Mouse (Mus musculus): ENCODE data around the gene Ccr10. TPM values are rescaled to one million over a fixed set of nuclear protein-coding genes. Genes with fewer than 3 reads are reported as not detected.
"Not testable (repeated sequence)": the region's sequence is repeated elsewhere in the genome, so short reads cannot be mapped to it uniquely, and the experiment has no call there.

The Ccr10 gene
- total RNA-seq, 2 experiments from 2014 or later: 0.07 TPM; not detected in 1

DNA sequence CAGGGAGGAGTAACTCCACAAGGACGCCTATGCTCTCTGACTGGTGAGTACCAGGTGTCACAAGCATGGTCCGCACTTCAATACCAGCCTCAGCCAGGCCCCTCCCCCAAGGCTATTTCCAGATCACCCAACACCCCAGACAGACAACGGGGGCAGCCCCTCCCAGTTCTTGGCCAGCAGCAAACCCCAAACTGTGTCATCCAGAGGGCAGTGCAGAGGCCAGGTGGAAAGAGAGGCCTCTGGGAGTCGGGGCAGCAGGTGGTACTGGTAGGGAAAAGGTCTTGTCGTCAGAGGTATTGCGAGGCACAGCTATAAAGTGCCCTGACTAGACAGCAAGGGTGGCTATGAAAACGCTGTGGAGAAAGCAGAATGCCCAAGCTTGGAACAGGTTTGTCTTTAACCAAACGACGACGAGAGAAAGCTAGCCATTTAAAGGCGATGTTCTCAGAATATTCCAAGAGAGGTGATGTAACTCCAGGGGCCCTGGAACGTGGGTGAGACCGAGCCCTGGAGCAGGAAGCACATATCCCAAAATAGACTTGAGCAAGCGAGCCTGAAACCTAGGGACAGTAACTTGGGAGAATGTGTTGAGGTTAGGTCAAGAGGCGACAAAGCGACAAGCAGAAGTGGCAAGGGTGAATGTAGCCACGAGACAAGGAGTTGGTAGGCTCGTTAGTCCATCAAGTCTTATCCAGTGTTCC is 45.0 kb downstream of the Ccr10 start:
- no peak for ATAC-seq (ENCODE audit: poor library complexity, severe bottlenecking)

DNA sequence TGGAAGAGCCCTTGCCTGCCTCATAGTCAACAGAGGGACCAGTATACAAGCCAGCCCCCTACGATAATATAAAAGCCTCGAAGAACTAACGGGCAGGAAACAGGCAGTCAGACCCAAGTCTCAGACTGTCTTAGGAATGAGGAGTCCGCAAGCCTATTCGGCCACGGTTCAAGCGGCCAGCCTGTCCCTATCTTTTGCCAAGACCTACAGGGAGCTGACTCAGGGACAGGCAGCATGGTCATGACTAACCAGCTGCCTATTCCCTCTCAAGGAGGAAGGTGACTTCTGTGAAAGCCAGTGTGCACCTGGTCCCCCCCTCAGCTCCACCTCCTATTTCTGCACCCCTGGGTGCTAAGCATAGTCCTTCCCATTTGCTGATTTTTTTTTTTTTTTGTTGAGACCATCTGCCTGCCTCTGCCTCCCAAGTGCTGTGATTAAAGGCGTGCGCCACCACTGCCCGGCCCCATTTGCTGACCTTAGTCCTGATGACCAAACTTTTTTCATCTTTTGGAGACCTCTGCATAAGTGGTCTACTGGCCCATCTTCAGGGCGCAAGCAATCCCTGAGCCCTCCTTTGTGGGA is 46.2 kb downstream of the Ccr10 start:
- no peak for ATAC-seq (ENCODE audit: poor library complexity, severe bottlenecking)

DNA sequence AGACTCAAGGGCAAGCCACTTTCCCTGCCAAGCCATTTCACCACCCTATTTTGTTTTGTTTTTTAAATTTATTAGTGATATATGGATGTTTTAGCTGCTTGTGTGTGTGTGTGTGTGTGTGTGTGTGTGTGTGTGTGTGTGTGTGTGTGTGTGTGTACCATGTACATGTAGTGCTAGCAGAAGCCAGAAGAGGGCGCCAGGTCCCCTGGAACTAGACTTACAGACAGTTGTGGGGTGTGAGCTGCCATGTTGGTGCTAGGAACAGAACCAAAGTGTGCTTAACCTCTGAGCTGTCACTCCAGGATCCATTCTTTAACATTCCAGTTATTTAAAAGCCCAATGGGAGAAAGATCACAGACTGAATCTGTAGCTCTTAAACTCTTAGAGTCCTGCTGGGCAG is 48.2 kb downstream of the Ccr10 start:
- ATAC-seq (ENCODE audit: poor library complexity, severe bottlenecking): no peak

DNA sequence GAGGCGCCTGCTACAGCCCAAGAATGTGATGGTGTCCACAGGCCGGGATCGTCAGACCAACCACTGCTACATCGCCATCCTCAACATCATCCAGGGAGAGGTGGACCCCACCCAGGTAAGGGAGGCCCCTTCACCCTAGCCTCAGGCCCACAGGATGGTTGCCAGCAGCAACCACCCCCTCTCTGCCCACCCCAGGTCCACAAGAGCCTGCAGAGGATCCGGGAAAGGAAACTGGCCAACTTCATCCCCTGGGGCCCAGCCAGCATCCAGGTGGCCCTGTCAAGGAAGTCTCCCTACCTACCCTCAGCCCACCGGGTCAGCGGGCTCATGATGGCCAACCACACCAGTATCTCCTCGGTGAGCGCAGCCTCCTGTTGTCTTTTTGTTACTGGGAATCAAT is 50.2 kb downstream of the Ccr10 start:
- not testable (repeated sequence) for ATAC-seq (ENCODE audit: poor library complexity, severe bottlenecking)

DNA sequence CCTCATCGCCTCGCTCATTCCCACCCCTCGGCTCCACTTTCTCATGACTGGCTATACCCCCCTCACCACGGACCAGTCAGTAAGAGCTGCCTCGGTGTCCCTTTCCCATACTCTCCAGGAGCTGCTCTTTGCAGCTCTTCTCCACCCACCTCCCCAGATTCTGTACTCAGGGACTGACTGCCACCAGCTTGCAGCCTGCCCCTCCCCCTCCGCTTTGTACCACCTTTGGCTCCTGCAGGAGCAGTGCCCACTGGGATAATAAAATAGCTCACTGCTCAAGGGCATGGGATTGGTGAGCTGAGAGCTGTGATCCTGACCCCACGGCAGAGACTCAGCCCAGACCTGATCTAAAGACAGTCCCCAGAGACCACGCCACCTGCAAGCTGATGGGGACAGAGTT is 50.7 kb downstream of the Ccr10 start:
- not testable (repeated sequence) for ATAC-seq (ENCODE audit: poor library complexity, severe bottlenecking)

Other genes starting within 250 kb of the Ccr10 start
- 61.5 and 79.5 TPM in 2 replicates for gene Stat3, start 235.9 kb downstream of the Ccr10 start, total RNA-seq (2015)
- 103 and 184 TPM in 2 replicates for gene Stat3, start 235.9 kb downstream of the Ccr10 start, total RNA-seq (2017)
- gene Cavin1, start 204.6 kb downstream of the Ccr10 start, total RNA-seq (2015): not detected in 2 replicates
- gene Cavin1, start 204.6 kb downstream of the Ccr10 start, total RNA-seq (2017): 0.15 TPM in 1 of 2 replicates, not detected in the other
- 40.2 and 42.9 TPM in 2 replicates for gene Atp6v0a1, start 166.0 kb downstream of the Ccr10 start, total RNA-seq (2015)
- 35.2 and 46.1 TPM in 2 replicates for gene Atp6v0a1, start 166.0 kb downstream of the Ccr10 start, total RNA-seq (2017)
- 7.2 and 7.9 TPM in 2 replicates for gene Naglu, start 105.4 kb downstream of the Ccr10 start, total RNA-seq (2015)
- gene Naglu, start 105.4 kb downstream of the Ccr10 start, total RNA-seq (2017): 8.9 and 9.1 TPM in 2 replicates
- 0.11 and 0.45 TPM in 2 replicates for gene Hsd17b1, start 97.0 kb downstream of the Ccr10 start, total RNA-seq (2015)
- 0.29 TPM in 1 of 2 replicates, not detected in the other for gene Hsd17b1, start 97.0 kb downstream of the Ccr10 start, total RNA-seq (2017)
- gene Coasy, start 92.9 kb downstream of the Ccr10 start, total RNA-seq (2015): 10.6 and 13.1 TPM in 2 replicates
- 11.4 and 15.8 TPM in 2 replicates for gene Coasy, start 92.9 kb downstream of the Ccr10 start, total RNA-seq (2017)
- 62.7 and 64.8 TPM in 2 replicates for gene Mlx, start 88.2 kb downstream of the Ccr10 start, total RNA-seq (2015)
- gene Mlx, start 88.2 kb downstream of the Ccr10 start, total RNA-seq (2017): 79.3 and 96.0 TPM in 2 replicates
- 11.5 and 14.9 TPM in 2 replicates for gene Psmc3ip, start 80.0 kb downstream of the Ccr10 start, total RNA-seq (2015)
- 21.3 and 24.1 TPM in 2 replicates for gene Psmc3ip, start 80.0 kb downstream of the Ccr10 start, total RNA-seq (2017)
- 15.9 and 17.2 TPM in 2 replicates for gene Retreg3, start 55.5 kb downstream of the Ccr10 start, total RNA-seq (2015)
- 48.1 and 53.1 TPM in 2 replicates for gene Retreg3, start 55.5 kb downstream of the Ccr10 start, total RNA-seq (2017)
- gene Tubg1, start 55.5 kb downstream of the Ccr10 start, total RNA-seq (2015): 14.5 and 15.2 TPM in 2 replicates
- gene Tubg1, start 55.5 kb downstream of the Ccr10 start, total RNA-seq (2017): 32.2 and 34.4 TPM in 2 replicates
- gene Tubg2, start 19.5 kb downstream of the Ccr10 start, total RNA-seq (2015): not detected in 2 replicates
- gene Tubg2, start 19.5 kb downstream of the Ccr10 start, total RNA-seq (2017): not detected in 2 replicates
- gene Cntnap1, start 4.9 kb downstream of the Ccr10 start, total RNA-seq (2015): not detected in 2 replicates
- gene Cntnap1, start 4.9 kb downstream of the Ccr10 start, total RNA-seq (2017): 0.07 TPM in 1 of 2 replicates, not detected in the other
- 0.96 and 1.6 TPM in 2 replicates for gene Plekhh3, start 4.1 kb downstream of the Ccr10 start, total RNA-seq (2015)
- gene Plekhh3, start 4.1 kb downstream of the Ccr10 start, total RNA-seq (2017): 1.8 and 3.8 TPM in 2 replicates
- 20.0 and 20.8 TPM in 2 replicates for gene Ezh1, start 51.0 kb upstream of the Ccr10 start, total RNA-seq (2015)
- 20.0 and 20.1 TPM in 2 replicates for gene Ezh1, start 51.0 kb upstream of the Ccr10 start, total RNA-seq (2017)
- not detected in 2 replicates for gene Ramp2, start 70.6 kb upstream of the Ccr10 start, total RNA-seq (2015)
- gene Ramp2, start 70.6 kb upstream of the Ccr10 start, total RNA-seq (2017): not detected in 2 replicates
- gene Vps25, start 78.3 kb upstream of the Ccr10 start, total RNA-seq (2015): 169 and 184 TPM in 2 replicates
- gene Vps25, start 78.3 kb upstream of the Ccr10 start, total RNA-seq (2017): 54.6 and 55.7 TPM in 2 replicates
- gene Wnk4, start 85.1 kb upstream of the Ccr10 start, total RNA-seq (2015): 0.27 TPM in 1 of 2 replicates, not detected in the other
- gene Wnk4, start 85.1 kb upstream of the Ccr10 start, total RNA-seq (2017): 0.15 TPM in 1 of 2 replicates, not detected in the other
- 1.2 and 1.6 TPM in 2 replicates for gene Cntd1, start 103.6 kb upstream of the Ccr10 start, total RNA-seq (2015)
- gene Cntd1, start 103.6 kb upstream of the Ccr10 start, total RNA-seq (2017): 1.7 TPM in 2 replicates
- 69.8 and 71.2 TPM in 2 replicates for gene Coa3, start 103.7 kb upstream of the Ccr10 start, total RNA-seq (2015)
- 23.2 and 33.6 TPM in 2 replicates for gene Coa3, start 103.7 kb upstream of the Ccr10 start, total RNA-seq (2017)
- 62.2 and 68.0 TPM in 2 replicates for gene Becn1, start 126.8 kb upstream of the Ccr10 start, total RNA-seq (2015)
- gene Becn1, start 126.8 kb upstream of the Ccr10 start, total RNA-seq (2017): 129 and 168 TPM in 2 replicates
- gene Psme3, start 140.8 kb upstream of the Ccr10 start, total RNA-seq (2015): 90.6 and 116 TPM in 2 replicates
- gene Psme3, start 140.8 kb upstream of the Ccr10 start, total RNA-seq (2017): 62.1 and 91.5 TPM in 2 replicates
- 0.98 and 2.1 TPM in 2 replicates for gene Aoc2, start 149.6 kb upstream of the Ccr10 start, total RNA-seq (2015)
- 0.95 and 1.4 TPM in 2 replicates for gene Aoc2, start 149.6 kb upstream of the Ccr10 start, total RNA-seq (2017)
- gene Aoc3, start 155.2 kb upstream of the Ccr10 start, total RNA-seq (2015): 0.05 TPM in 1 of 2 replicates, not detected in the other
- gene Aoc3, start 155.2 kb upstream of the Ccr10 start, total RNA-seq (2017): not detected in 2 replicates
- not detected in 2 replicates for gene G6pc, start 192.1 kb upstream of the Ccr10 start, total RNA-seq (2015)
- not detected in 2 replicates for gene G6pc, start 192.1 kb upstream of the Ccr10 start, total RNA-seq (2017)
- 11.6 and 18.1 TPM in 2 replicates for gene Aarsd1, start 242.2 kb upstream of the Ccr10 start, total RNA-seq (2015)
- 22.9 and 28.9 TPM in 2 replicates for gene Aarsd1, start 242.2 kb upstream of the Ccr10 start, total RNA-seq (2017)
- 1.7 TPM in 1 of 2 replicates, not detected in the other for gene Gm27029, start 249.4 kb upstream of the Ccr10 start, total RNA-seq (2015)
- gene Gm27029, start 249.4 kb upstream of the Ccr10 start, total RNA-seq (2017): 0.95 and 1.3 TPM in 2 replicates
- 2.4 and 3.0 TPM in 2 replicates for gene Rundc1, start 249.6 kb upstream of the Ccr10 start, total RNA-seq (2015)
- gene Rundc1, start 249.6 kb upstream of the Ccr10 start, total RNA-seq (2017): 3.1 and 3.3 TPM in 2 replicates
- 0.43 and 2.5 TPM in 2 replicates for gene Ptges3l, start 249.9 kb upstream of the Ccr10 start, total RNA-seq (2015)
- 0.66 TPM in 1 of 2 replicates, not detected in the other for gene Ptges3l, start 249.9 kb upstream of the Ccr10 start, total RNA-seq (2017)

Measured in megakaryocyte, adult 5-6 weeks (primary cell).